Mouse (Mus musculus) layer of hippocampus, postnatal 25 days (tissue): ENCODE data around the gene Syce1. TPM values are rescaled to one million over a fixed set of nuclear protein-coding genes. Genes with fewer than 3 reads are reported as not detected.

ENCODE experiments used
- DNase-seq, 2 experiments: peaks; one replicate each; pipeline ENCODE4 v3.0.0; 2022; ENCODE audit warnings: mixed read lengths in 2 of 2, low spot score in 1 of 2; ENCODE audit errors: extremely low spot score in 1 of 2
- total RNA-seq, 2 experiments: library from RNA; stranded (reverse); gene quantifications; 2 replicates each; pipeline ENCODE4 v1.2.3; 2021

Gene Syce1
- total RNA-seq = not detected

- DNase-seq = no peak
These were observed at the start of gene Syce1 for GRCm38 (mm10) chr7:140787406-140788052. Gene Syce1, minus strand, starts transcription at chr7:140787852.

- peak in 1 of 2 experiments; percentile 38 for DNase-seq
These were observed 48.8 kb upstream of the Syce1 start for GRCm38 (mm10) chr7:140836243-140837115.

GRCm38 (mm10) chr7:140835758-140836087 is 48.1 kb upstream of the Syce1 start:
- no peak for DNase-seq

GRCm38 (mm10) chr7:140834968-140835757 is 47.5 kb upstream of the Syce1 start, which contains the start of gene Urah:
Gene Urah, plus strand, starts transcription at chr7:140835018.
- DNase-seq = no peak

GRCm38 (mm10) chr7:140833341-140833740 is 45.7 kb upstream of the Syce1 start:
- DNase-seq = no peak

GRCm38 (mm10) chr7:140831447-140831846 is 43.8 kb upstream of the Syce1 start:
- no peak for DNase-seq

- DNase-seq = no peak
These were observed 40.7 kb upstream of the Syce1 start for GRCm38 (mm10) chr7:140828171-140828881.

GRCm38 (mm10) chr7:140822731-140823130 is 35.1 kb upstream of the Syce1 start:
- DNase-seq = no peak

GRCm38 (mm10) chr7:140821653-140822329 is 34.1 kb upstream of the Syce1 start, which contains the start of gene Zfp941:
Gene Zfp941, minus strand, starts transcription at chr7:140822178.
- DNase-seq = no peak

- no peak for DNase-seq
These were observed 33.6 kb upstream of the Syce1 start for GRCm38 (mm10) chr7:140821305-140821652.

- DNase-seq = no peak
These were observed 32.5 kb upstream of the Syce1 start for GRCm38 (mm10) chr7:140820173-140820572.

GRCm38 (mm10) chr7:140812850-140813249 is 25.2 kb upstream of the Syce1 start:
- no peak for DNase-seq

GRCm38 (mm10) chr7:140811714-140812113 is 24.1 kb upstream of the Syce1 start:
- DNase-seq = no peak

- no peak for DNase-seq
These were observed 22.8 kb upstream of the Syce1 start for GRCm38 (mm10) chr7:140810496-140810895.

GRCm38 (mm10) chr7:140805704-140806103 is 18.1 kb upstream of the Syce1 start:
- peak in 1 of 2 experiments; percentile 48 for DNase-seq

GRCm38 (mm10) chr7:140802629-140803028 is 15.0 kb upstream of the Syce1 start:
- DNase-seq = no peak

GRCm38 (mm10) chr7:140798212-140798611 is 10.6 kb upstream of the Syce1 start:
- no peak for DNase-seq

GRCm38 (mm10) chr7:140797619-140798018 is 10.0 kb upstream of the Syce1 start:
- DNase-seq = no peak

- DNase-seq = no peak
These were observed 5.9 kb upstream of the Syce1 start for GRCm38 (mm10) chr7:140793541-140793940.

- DNase-seq = no peak
These were observed 392 bp upstream of the Syce1 start for GRCm38 (mm10) chr7:140788053-140788435.
